7 mouse cellular contexts compared by ENCODE assay signal in the genomic region with DNA sequence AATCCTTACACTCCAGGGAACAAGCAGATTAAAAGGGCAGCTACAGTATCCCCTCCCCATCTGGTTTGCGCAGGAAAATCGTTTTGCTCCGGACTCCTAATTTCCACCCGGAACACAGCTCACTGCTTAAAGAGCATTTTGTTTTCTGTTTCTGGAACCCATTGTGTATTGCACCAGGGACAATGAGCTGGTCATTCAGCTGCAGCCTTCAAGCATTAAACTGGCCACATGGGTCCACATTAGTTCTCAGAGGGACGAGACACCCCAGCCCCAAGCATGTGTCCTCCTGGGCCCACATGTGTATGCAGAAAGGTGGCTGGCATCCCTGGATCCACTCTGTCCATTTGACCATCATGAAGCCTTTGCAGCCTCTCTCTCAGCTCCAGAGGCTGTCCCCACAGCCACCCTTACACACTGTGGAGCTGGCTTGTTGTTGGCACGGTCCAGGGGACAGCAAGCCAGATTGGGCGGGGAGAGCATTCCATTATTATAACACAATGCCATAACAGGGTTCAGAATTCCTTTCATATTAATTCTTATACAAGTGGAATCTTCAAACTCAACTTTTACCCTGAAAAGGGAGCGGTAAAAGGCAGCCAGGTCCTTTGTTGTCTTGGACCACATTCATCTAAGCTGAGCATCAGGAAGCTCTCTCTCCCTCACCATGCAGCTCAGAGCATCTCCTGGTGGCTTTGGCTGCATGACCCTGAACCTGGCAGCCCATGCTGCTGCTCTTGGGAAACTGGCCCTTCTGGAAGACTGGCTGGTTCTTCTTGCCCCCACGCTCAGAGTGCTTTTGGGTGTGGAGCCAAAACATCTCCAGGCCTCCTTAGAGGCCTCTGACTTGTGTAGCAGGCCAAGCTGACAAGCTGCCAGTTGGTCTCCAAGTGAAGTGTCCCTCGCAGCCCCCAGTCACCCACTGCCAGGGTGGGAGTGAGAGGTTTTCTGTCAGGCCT.
DNase-seq lines count a peak whose midpoint lies in the region; ATAC-seq and TF ChIP-seq lines count a peak whose summit lies in the region.

No protein-coding gene starts in this region.

- H3K9ac ChIP-seq in embryonic facial prominence, embryonic 15.5 days: no peak overlapping the region
- no peak overlapping the region for H3K9ac ChIP-seq in liver, postnatal 0 days (replicated peaks)

- no peak for TF ChIP-seq EP300 in liver, postnatal 0 days (IDR thresholded peaks at IDR 0.05; ENCODE audit: low read depth)

- no peak overlapping the region for H3K4me2 ChIP-seq in embryonic facial prominence, embryonic 15.5 days (replicated peaks)
- H3K4me2 ChIP-seq in liver, postnatal 0 days (ENCODE audit: low read depth, low read length): no peak overlapping the region

- no peak for ATAC-seq in embryonic facial prominence, embryonic 15.5 days (ENCODE audit: insufficient number of reproducible peaks, low FRiP score, low TSS enrichment, low read depth)
- no peak for ATAC-seq in liver, postnatal 0 days

- 57% methylated on average over 10 of the region's 10 CpGs for WGBS in embryonic facial prominence, embryonic 15.5 days
- WGBS in liver, postnatal 0 days (ENCODE audit: insufficient replicate concordance): 78% methylated on average over 10 of the region's 10 CpGs

- TF ChIP-seq CTCF in liver, postnatal 0 days (IDR thresholded peaks at IDR 0.05; ENCODE audit: low read depth): no peak

- DNase-seq in urinary bladder, postnatal 14 days (ENCODE audit: low spot score): peak; percentile 38
- DNase-seq in urinary bladder, postnatal 25 days (ENCODE audit: low spot score): no peak
- peak; percentile 58 to 75 for DNase-seq in heart, postnatal 14 days
- DNase-seq in lung, postnatal 25 days (ENCODE audit: low spot score): peak; percentile 63
- DNase-seq in liver, postnatal 0 days: no peak
- DNase-seq in spleen, postnatal 10 days (ENCODE audit: low spot score in 2 of 2): no peak

- peaks cover 9% of the 10 kb centered on the region; the same call in 1 of the 2 replicates for H3K27me3 ChIP-seq in embryonic facial prominence, embryonic 15.5 days
- H3K27me3 ChIP-seq in liver, postnatal 0 days (ENCODE audit: insufficient read depth, low read length): no peaks in the 10 kb centered on the region

- peak overlapping the region; percentile 39; the same call in 1 of the 2 replicates for H3K27ac ChIP-seq in embryonic facial prominence, embryonic 15.5 days (replicated peaks)
- no peak overlapping the region for H3K27ac ChIP-seq in liver, postnatal 0 days (ENCODE audit: low read depth)

- no peaks in the 10 kb centered on the region for H3K36me3 ChIP-seq in embryonic facial prominence, embryonic 15.5 days
- no peaks in the 10 kb centered on the region for H3K36me3 ChIP-seq in liver, postnatal 0 days (replicated peaks; ENCODE audit: insufficient read depth, low read length)

- H3K4me3 ChIP-seq in embryonic facial prominence, embryonic 15.5 days (replicated peaks): no peak overlapping the region
- H3K4me3 ChIP-seq in liver, postnatal 0 days (ENCODE audit: low read depth, low read length): no peak overlapping the region

- H3K9me3 ChIP-seq in embryonic facial prominence, embryonic 15.5 days (replicated peaks): no peaks in the 10 kb centered on the region
- H3K9me3 ChIP-seq in liver, postnatal 0 days (ENCODE audit: low read length): no peaks in the 10 kb centered on the region

- H3K4me1 ChIP-seq in embryonic facial prominence, embryonic 15.5 days: peaks cover 44% of the 10 kb centered on the region
- H3K4me1 ChIP-seq in liver, postnatal 0 days (ENCODE audit: insufficient read depth): peaks cover 2% of the 10 kb centered on the region; the same call in 1 of the 2 replicates

- intact Hi-C loops in heart, postnatal 14 days (cut with DNase I): no loop called here

Comparison
In these comparisons a context has a peak if more than half of its experiments do, and no peak if none do; other contexts are left out.
1. DNase-seq: peak in urinary bladder, postnatal 14 days (single experiment), heart, postnatal 14 days (2 of 2) and lung, postnatal 25 days (single experiment); none in urinary bladder, postnatal 25 days (single experiment), liver, postnatal 0 days (single experiment) and spleen, postnatal 10 days (0 of 2).